Mouse (Mus musculus) MN1 (cell line): Measurements from ENCODE around the gene Disc1.

Source experiments
- DNase-seq: peaks from one replicate; pipeline ENCODE4 v3.0.0-alpha.2; 2016; ENCODE audit warnings: low spot score

The Disc1 gene

DNA sequence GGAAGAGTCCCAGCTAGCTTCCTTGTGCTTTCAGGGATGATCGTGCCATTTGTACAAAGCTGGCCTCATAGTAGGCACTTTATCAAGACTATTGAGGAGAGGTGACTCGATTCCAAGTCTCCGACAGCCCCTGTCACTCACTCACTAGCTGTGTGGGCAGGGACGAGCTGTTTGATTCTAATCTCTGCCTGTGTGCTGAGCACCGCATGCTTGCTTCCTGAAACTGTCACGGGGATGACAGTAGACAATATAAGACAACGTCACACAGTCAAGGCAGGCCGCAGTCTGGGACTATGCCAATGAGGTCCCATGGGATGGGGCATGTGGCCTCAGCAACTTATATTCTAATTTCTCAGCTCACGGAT lies 13.6 kb downstream of the Disc1 start:
- peak; percentile 80 for DNase-seq

DNA sequence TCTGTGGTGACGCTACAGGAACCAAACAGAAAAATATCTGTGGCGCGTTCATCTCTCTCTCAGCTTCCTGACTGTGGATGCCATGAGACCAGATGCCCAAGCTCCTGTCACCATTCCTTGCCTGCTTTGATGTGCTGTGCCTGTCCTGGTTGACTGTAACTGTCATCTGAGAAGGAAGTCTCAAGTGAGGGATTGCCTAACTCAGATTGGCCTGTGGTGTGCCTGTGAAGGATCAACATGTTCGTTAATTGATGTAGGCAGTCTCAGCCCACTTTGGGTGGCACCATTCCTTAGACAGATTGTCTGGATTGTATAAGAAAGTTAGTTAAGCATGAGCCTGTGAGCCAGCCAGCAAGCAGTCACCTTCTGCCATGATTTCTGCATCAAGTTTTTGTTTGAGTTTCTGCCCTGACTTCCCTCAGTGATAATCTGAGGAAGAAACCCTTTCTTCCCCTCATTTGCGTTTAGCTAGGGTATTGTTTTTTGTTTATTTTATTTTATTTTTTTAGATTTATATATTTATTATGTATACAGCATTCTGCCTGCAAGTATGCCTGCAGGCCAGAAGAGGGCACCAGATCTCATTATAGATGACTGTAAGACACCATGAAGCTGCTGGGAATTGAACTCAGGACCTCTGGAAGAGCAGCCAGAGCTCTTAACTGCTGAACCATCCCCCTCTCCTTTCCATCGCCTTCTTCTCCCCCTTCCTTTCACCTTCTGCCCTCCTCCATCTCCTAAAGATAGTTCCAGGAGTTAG lies 14.3 kb downstream of the Disc1 start:
- no peak for DNase-seq

DNA sequence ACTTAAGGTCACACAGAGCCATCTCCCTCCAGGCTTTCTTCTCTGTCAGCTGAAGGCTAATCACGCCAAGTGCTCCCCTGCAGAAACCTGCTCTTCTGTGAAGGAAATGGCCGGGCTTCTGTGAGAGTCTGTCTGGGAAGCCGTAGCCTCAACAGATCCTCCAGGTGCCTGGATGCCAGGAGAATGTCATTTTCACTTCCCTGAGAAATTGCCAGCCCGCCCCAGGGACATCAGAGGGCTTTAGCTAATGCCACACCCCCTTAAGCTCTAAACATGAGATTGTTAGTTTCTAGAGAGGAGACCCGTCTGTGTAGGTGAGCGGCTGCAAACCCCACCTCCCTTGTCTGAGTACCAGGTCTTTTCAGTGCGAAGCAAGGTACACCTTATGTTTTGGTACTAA lies 15.3 kb downstream of the Disc1 start:
- DNase-seq = no peak

DNA sequence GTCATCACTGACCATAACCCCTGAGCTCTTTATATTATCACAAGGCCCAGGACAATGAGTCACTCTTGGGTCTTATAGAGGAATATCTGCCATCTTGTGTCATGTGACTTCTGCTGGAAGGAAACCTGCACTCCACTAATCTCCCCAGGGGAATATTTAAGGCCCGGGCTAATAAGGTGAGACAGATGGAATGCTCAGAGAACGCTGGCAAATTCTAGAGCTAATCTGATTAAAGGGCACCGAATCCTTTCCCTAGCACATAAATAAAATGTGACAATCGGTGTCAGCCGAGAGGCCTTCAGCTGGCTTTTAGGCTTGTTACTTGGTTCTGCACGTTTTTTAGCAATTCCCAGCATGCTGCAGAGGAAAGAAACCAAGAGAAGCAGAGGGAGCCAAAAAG lies 15.7 kb downstream of the Disc1 start:
- peak; percentile 74 for DNase-seq

DNA sequence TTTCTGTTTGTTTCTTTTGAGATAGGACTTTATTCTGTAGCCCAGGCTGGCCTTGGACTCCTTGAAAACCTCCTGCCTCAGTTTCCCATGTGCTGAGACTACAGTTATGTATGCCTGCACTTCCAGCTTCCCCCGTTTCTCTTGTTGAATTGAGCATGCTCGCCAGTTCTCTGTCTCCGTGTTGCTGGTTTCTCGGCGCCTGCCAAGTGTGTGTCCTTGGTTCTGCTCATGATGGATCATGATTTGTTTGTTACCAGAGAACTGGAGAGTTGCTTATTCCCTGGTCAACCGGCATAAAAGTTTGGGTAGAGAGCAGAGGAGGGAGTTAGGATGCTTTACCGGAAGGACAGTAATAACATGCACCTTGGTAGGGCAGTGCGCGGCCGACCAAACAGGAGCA lies 20.1 kb downstream of the Disc1 start:
- no peak for DNase-seq

DNA sequence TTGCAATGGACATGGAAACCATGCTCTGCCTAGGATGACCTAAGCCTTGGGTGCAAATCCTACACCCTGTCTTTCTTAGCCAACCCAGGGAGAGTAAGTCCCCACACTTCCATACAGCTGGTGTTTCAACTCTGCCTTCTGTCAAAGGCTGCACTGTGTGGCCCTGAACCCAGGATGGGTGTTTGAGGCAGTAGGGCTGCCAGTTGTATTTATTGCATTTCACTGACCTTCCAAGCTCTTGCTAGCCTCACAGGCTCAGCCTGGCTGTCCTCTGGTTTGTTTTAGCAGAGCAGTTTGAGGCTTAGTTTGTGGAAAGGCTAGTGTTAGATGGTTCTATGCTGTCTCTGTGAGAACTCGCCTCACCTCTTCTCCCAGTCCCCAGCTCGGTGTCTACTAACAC lies 20.6 kb downstream of the Disc1 start:
- DNase-seq = no peak

DNA sequence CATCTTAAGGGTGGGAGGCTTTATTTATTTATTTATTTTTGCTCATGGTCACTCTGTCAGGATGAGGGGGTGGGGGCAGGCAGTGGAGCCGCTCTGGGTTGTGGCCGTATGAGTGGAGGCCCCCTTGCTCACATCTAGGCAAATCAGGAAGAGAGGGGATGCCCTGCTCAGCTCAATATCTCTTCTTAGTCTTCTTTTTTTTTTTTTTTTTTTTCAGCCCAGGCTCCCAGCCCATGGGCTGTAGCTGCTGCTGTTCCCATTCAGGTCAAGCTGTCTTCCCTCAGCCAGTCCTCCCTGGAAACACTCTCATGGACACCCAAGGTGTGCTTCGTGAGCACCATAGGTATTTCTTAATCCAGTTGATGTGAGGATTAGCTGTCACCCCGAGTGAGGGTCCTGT lies 21.4 kb downstream of the Disc1 start:
- no peak for DNase-seq

DNA sequence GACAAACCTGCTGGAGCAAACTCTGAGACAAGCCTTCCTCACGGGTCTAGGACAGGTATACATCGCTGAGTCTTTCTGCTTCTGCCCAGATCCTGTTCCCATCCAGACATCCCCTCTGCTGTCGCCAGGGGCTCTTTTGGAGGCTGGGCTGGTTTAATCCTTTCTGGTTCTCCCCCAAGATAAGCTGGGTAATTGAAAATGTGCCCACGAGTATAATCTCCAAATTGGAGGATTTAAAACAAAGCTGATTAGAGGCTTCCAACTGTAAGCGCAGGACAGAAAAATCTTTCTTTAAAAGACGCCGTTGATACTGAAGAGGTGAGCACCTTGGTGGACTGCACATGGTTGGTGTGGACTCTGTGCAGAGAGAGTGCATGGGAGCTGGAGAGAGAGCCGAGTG lies 23.3 kb downstream of the Disc1 start:
- no peak for DNase-seq

DNA sequence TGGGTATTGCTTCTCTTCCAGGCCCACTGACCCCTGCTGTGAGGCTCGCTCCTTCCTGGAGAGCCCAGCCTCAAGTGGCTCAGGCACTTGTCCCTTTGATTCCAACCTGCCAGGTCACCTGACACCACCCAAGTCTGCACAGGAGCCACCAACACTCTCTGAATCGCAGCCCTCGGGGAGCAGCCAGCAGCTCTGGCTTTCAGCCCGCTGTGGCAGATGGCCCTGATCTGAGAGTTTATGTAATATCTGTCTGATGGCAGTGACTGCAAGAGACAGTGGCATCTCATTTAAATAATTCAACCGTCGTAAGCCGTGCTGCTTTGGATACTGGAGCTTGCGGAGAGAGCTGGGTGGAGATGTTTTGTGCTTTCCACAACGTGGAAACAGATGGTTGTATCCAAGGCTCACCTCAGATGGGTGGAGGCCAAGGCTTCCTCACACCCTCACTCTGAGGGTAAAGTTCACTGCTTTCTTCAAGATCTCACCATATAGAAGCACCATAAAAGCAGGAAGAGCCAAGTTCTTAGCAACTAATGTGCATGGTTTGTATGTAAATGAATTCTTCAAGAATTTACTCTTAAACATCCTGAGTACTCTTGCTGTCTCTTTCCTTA lies 24.9 kb downstream of the Disc1 start:
- peak; percentile 88 for DNase-seq

DNA sequence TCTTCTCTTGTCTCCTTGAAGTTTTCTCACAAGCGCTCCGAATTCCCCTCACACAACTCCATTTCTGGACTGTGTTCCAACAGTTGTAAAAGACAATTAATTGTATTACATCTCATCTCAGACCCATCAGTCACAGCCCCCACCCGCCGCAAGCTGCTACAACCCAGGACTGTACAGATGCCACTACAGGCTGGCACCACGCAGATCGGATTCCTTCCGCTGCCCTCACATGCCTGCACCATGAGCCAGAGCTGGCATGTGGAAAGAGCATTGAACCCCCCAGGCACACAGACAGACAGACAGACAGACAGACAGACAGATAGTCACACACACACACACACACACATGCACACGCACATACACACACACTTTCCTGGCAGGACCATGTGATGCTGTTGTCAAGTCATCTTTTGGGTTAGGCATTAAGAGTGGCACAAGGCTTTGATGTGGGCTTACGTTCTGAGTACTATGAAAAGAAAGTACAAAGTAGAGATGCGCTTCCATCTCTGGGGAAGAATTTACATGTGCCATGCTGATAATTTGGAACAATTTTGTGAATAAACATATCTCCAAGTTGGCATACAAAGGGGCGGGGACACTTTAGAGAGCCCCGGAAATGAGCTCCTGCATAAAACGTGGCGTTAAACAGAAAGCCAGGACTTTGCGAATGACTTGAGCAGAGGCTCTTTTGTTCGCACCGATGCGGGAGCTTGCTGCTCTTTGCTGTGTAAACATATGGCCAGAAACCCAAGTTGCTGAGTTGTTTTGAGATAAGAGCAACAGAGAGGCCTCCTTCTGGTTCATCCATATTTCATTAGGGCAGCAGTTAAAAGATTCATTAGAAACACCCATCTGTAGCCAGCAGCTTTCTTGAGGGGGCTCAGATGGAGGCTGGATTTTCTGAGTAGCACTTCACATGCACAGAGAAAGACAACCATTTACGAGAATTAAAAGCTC lies 26.7 kb downstream of the Disc1 start:
- DNase-seq = no peak

DNA sequence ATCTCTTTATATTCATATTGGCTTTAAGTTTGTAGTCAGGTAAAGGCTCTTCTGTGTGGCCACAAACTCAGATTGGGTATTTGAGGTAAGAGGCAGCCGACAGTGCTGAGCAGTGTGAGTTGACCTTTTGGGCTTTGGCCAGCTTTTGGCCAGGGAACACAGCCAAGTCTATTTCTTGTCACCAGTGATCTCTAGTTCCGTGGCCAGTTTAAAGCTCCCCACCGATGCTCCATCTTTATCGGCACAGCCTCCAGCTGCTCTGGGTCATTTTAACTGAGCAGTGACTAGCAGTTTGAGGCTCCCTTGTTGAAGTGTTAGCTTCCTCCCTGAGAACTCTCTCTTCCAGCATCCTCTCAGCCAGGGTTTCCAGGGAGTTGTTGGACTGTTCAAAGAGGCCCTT lies 29.8 kb downstream of the Disc1 start:
- DNase-seq = peak; percentile 69

DNA sequence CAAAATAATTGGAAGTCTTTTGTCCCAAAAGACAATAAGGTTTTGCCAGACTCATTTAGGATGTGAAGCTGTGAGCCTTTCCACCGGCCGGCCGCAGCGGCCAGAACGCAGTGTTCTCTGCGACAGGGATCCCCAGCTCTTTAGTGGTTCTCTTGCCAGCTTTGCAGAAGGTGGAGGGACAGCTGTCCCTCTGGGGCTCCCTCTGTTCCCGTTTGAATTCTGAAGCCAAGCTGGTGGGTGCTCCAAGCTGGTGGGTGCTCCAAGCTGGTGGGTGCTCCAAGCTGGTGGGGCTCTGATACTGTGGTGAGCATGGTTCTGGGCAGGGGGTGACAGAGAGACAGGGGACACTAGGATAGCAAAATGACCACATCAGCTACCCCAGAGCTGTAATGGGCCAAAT lies 30.5 kb downstream of the Disc1 start:
- no peak for DNase-seq

DNA sequence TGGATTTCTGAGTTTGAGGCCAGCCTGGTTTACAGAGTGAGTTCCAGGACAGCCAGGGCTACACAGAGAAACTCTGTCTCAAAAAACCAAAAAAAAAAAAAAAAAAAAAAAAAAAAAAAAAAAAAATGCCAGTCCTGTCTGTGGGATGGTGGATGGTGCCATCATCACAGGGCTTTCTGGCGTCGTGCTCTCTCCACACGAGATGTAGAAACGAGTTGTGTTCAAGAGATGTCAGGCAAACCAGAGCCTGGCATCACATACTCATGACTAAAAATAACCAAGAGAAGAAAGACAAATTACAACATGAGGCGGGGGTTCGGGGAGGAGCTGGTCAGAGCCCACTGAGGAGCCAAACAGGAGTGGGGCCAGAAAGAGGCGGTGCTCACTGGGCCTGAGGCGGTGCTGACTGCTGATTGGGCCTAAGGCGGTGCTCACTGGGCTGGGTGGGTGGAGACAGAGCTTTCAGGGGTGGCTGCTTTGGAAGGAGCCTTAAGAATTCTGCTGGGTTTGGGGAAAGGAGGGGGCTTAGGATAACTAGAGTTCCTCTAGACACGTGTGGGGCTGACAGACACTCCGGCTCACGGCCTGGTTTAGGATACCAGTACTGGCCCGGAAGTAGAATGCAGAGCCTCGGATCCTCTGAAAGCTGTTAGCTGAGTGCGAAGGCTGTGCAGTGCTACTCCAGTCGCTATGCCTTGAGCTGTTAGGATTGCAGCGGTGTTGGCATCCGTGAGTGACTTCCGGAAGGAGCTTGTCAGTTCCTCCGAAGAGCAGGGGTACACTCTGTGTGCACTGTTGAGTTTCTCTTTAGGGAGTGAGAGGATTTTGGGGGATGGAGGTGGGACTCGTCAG lies 37.1 kb downstream of the Disc1 start:
- DNase-seq = no peak

DNA sequence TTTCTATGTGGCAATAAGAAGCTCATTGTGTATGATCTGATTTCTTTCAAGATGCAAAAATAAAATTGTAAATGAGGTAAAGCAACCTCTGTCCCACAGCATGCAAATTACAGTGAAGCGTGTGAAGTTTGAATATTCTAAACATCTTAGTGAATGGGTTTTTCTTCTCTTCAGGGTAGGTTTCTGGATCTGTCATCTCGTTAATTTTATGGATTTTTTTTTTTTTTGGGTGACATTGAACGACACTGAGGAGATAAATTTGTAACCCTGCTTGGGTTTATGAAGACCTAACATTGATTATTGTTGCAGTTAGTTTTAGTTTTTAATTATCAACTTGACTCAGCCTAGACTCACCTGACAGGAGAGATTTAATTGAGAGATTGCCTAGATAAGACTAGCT lies 43.1 kb downstream of the Disc1 start:
- no peak for DNase-seq

DNA sequence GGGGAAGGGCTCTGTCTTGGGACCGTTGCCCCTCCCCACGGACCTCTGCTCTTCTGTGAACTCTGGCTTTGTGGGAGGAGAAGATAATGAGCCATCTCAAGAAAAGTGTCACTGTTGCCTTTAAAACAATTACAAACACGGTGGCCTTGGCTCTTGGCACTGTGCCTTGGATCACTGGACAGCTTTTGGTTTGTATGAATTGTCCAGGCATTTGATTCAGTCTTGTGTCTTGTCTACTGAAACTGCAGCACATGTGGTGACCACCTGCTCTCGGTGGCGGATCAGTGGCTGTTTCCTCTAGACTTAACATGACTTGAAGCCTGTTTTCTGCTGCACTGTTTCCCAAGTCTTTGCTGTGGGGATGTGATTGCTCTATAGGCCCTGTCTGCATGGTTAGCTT lies 44.1 kb downstream of the Disc1 start:
- DNase-seq = peak; percentile 30

DNA sequence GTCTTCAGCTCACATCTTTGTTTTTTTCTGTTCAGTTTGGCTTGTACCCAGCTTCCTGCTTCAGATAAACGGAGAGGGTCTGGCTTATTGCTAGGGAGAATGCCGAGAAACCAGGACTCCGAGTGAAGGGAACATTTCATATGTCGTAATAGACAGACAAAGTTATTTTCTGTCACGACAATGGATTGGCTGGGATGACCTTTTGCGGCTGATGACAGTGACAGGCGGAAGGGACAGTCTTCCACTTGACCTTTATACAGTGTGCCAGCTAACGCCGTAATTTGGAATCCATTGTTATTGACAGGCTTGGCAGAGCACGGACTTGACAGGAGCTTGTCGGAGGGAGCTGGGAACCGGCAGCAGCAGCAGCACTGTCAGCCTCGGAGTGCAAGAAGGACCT lies 48.3 kb downstream of the Disc1 start:
- no peak for DNase-seq

DNA sequence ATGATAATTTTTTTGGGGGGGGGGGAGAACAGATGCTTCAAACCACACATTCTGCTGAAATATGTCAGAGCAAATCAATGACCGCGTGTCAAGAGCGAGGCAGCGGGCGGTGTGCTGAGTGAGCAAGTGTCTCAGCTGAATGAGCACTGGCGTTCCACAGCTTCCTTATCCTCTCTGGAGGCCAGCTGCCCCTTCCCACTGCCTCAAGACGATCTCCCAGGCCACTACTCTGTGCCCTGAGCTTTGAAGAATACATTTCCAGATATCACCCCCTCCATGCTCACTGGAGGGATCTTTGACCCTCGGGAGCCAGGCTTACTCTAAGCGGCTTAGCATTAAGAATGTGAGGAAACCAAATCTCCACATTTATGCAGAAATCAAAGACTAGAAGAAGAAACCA lies 59.2 kb downstream of the Disc1 start:
- no peak for DNase-seq

DNA sequence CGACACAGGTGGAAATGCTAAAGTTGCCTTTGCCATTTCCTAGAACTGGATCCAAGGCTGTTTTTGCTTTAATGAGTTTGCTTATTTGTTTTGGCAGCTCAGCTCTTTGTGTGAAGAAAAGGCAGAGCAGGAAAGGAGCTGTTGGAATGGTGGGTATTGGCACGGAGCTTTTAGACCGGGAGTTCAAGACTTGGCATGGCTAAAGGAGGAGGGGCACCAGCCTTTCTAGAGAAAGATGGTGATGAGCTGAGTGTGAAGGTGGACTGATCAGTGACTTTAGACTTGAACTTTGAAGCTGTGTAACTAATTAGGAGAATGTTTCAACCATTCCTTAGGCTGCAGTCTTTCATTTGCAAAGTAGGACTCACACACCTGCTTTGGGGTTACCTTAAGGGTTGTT lies 59.8 kb downstream of the Disc1 start:
- no peak for DNase-seq

DNA sequence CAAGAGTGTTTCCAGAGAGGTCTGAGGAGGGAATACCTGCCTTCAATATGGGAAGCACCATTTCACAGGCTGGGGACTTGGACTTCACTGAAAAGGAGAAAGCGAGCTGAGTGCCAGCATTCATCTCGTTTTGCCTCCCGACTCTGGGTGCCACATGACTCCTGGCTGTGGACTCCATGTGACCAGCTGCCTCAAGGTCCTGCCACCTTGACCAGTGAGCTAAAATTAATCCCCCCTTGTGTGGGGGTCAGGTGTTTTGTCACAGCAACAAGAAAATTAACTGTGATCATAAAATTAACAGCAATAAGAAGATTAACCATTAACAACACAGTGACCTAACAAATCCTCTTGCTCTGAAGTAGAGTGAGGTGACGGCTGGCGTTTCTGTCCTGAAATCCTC lies 61.3 kb downstream of the Disc1 start:
- no peak for DNase-seq

DNA sequence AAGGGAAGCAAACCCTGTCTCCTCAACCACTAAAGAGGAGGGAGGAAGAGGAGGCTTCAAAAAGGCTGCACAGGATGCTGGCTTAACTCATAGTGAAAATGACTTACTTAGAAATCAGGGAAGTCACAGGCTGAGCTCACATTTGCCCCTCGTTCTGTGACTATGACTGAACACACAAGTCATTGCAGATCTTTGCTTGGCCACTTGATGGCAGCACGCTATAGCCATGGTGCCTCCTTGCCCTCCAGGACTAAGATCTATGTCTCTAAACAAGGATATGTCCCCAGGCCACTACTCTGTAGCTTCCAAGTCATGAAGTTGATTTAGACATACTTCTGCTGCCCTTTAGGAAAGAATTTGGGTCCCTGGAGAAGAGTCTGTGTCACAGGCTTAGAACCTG lies 62.6 kb downstream of the Disc1 start:
- peak; percentile 76 for DNase-seq

DNA sequence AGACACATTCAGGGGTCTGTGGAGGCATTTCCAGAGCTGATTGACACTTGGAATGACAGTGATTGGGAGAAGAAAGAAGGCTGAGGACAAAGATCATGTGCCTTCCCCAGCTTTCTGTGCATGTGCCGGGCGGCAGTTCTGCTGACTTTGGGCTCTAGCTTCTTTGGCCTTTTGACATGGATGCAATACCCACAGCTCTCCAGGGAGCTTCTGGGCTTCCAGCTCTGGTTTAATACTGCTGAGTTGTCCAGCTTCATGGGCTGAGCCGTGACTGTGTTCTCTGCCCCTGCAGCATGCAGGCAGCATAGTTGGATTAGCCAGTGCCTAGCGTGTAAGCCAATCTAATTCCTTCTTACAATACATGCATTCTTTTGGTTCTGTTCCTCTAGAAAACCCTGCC lies 72.5 kb downstream of the Disc1 start:
- no peak for DNase-seq

DNA sequence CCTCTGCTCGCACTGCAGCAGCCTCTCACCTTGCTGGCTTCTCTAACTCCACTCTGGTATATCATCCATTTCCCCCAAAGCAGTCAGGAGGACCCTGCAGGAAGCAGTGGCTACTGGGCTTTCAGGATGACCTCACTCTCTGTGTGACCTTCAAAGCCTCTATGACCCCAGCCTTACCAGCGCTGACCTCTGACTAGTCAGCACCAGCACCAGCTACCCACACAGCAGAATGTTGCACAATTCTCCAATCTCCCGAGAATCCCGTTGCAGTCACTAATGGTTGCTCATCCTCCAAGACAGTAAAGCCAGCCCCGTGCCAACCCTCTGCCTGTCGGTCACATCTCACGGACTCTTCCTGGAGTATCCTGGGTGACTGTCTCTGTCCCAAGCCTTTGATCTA lies 73.6 kb downstream of the Disc1 start:
- DNase-seq = no peak
